Mouse (Mus musculus): ENCODE measurements at regions not wholly inside any gene's neighbourhood (a gene's known extent, or its start where the extent isn't known, plus 50 kb on each side); places are given as distances from the start of the nearest gene placed in this dataset.

DNA sequence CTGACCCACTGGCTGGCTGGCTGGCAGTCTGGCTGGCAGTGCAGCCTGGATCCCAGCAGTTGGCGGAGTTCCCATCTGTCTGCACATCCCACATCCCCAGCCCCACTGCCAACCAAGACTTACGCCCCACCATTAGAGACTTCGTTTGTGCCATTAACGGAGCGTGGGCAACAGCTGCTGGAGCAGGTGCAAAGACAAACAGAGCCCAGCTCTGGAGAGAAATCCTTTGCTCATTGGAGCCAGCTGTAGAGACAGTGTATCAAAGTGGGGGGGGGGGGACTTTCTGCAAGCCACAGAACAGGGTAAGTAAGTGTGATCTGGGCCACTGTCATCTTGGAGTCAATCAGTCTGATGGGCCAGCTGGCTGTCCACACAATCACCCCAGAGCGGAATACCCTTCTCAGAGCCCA, 52.3 kb downstream of the Rplp1 start:
- DNase-seq (ENCODE audit: low read depth) = no peak

- DNase-seq (ENCODE audit: low read depth) = peak; percentile 90
These were observed 54.2 kb downstream of the Rplp1 start for GRCm38 (mm10) chr9:61860147-61860546.

GRCm38 (mm10) chr9:61859438-61859837, 54.9 kb downstream of the Rplp1 start:
- DNase-seq (ENCODE audit: low read depth) = peak; percentile 79

GRCm38 (mm10) chr9:61857817-61858216, 56.5 kb downstream of the Rplp1 start:
- DNase-seq (ENCODE audit: low read depth) = no peak

DNA sequence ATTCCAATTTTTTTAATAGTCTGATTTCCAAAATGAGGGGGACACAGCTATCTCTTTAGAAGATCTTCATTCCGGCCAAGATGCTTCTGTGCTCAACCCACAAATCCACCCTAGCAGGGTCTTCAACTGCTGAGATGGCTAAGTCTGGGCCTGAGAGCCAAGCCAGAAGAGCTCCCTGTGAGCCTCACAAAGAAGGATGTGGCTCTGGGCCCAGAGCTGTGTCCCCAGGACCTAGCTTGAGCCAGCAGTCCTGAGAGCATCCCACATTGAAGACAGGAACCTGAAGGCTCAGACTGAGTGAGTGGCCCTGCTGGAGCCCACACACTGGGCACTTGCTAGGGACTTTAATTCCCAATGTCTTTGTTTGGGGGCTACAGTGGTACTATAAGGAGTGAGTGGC, 57.7 kb downstream of the Rplp1 start:
- no peak for DNase-seq (ENCODE audit: low read depth)

DNA sequence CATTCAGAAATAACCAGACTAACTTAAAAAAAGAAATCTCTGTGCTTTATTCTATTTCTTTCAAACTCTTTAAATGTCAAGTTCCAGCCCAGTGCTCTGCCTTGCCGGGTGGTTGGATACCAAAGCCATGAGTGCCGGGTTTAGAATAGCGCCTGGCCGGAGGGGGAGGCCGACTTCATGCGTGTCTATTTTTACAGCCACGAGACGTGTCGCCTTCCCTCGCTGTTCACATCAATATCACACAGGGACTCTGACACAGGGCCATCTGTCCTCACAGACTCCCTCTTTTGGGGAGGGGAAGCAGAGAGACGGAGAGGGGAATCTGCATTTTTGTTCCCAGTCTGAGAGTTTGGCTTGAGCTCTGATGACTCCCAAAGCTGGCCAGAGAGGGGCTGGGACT, 58.7 kb downstream of the Rplp1 start:
- no peak for DNase-seq (ENCODE audit: low read depth)

GRCm38 (mm10) chr9:61853841-61854240, 60.5 kb downstream of the Rplp1 start:
- no peak for DNase-seq (ENCODE audit: low read depth)

DNA sequence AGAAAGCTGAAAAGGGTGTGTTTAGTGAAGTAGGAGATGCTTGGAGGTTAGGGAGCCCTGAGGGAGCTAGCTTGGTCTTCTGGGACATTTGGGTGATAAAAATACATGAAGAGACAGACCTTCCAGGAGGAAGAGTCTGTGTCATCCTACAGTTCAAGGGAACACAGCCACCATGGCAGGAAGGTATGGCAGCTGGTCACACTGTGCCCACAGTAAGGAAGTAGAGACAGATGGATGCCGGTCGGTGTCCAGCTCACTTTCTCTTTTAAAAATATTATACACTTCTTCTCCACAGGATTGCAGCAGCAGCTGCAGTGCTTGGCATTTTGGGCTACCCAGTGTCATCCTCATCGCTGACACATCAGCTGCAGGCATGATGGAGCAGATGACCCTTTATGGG, 63.0 kb downstream of the Rplp1 start:
- DNase-seq (ENCODE audit: low read depth) = no peak

- no peak for DNase-seq (ENCODE audit: low read depth)
These were observed 65.9 kb downstream of the Rplp1 start for GRCm38 (mm10) chr9:61848401-61848800.

GRCm38 (mm10) chr9:61847496-61847895, 66.8 kb downstream of the Rplp1 start:
- DNase-seq (ENCODE audit: low read depth) = no peak

DNA sequence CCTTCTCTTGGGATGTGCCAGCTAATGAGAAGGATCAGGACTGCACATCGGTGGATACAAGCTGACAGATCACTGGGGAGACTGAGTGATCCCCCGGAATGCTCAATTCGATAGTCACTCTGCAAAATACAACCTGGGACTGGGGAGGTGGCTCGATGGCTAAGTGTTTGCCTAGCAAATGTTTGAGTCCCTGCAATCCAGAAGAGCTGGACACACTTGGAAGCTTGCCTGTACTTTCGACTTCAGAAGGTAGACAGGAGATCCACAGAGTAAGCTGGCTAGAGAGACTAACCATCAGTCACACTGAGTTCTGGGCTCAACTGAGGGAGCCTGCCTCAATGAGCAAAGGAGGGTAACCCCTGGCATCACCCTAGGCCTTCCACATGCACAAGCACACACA, 69.7 kb downstream of the Rplp1 start:
- DNase-seq (ENCODE audit: low read depth) = no peak

GRCm38 (mm10) chr9:61844141-61844540, 70.2 kb downstream of the Rplp1 start:
- DNase-seq (ENCODE audit: low read depth) = no peak

DNA sequence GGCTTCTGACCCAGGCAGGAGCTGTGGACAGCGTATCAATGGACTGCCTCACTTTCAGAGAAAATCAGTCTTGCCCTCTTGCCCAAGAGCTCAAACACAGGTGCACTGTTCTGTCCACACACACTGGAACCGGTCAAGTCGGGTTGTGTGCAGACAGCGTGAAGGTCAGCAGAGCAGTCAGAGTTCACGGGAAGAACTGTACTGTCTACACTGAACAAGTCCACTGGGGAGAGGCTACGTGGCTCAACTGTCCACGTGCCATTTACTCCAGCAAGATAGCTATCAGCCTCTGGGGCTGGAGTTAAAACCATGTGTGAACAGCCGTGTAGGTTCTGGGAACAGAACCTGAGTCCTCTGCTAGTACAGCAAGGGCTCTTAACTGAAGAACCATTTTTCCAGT, 70.8 kb downstream of the Rplp1 start:
- DNase-seq (ENCODE audit: low read depth) = no peak

- DNase-seq (ENCODE audit: low read depth) = no peak
These were observed 72.0 kb downstream of the Rplp1 start for GRCm38 (mm10) chr9:61842384-61842783.

DNA sequence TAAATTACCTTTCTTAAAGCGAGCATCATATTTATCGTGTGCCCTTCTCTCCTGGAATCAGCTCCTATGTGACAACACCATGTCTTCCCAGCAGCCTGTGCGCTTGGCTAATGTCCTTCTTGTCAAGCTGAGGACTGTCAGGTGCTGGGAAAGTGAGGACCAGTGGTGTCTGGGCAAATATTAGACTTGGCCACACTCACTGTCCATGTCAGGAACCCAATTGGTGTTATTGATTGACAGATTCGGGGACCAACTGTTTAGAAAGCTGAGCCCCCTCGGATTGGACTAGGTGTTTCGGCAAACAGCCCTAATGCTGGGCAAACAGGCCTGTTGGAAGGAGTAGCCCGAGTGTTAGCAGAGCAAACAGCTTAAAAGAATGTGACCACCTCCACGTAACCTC, 73.1 kb downstream of the Rplp1 start:
- DNase-seq (ENCODE audit: low read depth) = no peak

- no peak for DNase-seq (ENCODE audit: low read depth)
These were observed 74.0 kb downstream of the Rplp1 start for GRCm38 (mm10) chr9:61840353-61840752.

DNA sequence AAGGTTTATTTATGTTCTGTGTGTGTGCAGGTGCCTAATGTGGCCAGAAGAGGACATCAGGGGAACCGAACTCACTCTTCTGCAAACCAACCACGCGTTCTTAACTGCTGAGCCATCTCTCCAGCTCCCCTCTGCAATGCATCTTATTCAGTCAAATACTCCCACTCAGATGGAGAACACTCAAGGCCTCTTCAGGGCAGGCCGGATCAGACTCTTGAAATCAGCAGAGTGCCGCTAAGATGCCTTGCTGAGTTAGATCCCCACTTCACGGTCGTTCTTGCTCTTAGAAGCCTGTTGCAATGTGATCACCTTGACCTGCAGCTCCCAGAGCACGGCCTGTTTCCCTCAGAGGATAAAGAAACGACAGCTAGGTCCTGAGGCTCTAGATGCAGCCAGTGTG, 81.1 kb downstream of the Rplp1 start:
- DNase-seq (ENCODE audit: low read depth) = no peak

DNA sequence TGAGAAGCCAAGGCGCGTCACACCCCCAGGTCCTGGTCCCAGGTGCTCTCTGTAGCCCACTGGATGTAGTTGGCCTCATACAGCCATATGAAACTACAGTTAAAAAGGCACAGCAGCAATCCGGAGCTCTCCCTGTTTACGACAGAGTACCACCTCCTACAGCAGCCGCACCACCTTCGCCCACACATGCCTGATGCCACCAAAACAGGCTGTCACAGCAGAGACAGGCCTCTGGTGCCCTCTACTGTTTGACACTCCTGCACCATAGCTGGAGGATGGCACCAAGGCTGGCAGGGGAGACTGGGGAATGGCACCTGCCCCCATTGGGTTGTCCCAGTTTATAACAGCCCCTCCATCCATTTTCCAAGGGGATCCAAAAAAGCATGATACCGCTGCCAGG, 84.1 kb downstream of the Rplp1 start:
- DNase-seq (ENCODE audit: low read depth) = peak; percentile 91

- DNase-seq (ENCODE audit: low read depth) = peak; percentile 24
These were observed 84.6 kb downstream of the Rplp1 start for GRCm38 (mm10) chr9:61829736-61830135.

DNA sequence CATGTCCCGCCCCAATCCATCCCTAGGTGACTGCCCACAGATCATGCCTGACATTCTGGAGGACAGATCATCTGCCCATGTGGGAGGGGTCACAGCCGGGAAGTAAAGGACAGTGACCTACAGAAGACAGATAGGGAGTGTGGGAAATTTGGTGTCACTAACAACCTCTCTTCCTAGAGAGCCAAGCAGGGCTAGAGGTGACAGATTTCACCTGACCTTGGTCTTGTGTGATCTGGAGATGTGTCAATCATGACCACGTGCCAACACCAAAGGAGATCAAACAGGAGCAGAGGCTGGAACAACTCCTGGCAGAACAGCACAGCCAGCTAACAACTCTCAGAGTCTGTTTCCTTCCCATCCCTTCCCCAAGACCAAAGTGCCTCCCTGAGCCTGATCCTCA, 85.0 kb downstream of the Rplp1 start:
- DNase-seq (ENCODE audit: low read depth) = no peak

GRCm38 (mm10) chr9:61827721-61828120, 86.6 kb downstream of the Rplp1 start:
- DNase-seq (ENCODE audit: low read depth) = no peak

GRCm38 (mm10) chr9:61827014-61827413, 87.3 kb downstream of the Rplp1 start:
- no peak for DNase-seq (ENCODE audit: low read depth)

DNA sequence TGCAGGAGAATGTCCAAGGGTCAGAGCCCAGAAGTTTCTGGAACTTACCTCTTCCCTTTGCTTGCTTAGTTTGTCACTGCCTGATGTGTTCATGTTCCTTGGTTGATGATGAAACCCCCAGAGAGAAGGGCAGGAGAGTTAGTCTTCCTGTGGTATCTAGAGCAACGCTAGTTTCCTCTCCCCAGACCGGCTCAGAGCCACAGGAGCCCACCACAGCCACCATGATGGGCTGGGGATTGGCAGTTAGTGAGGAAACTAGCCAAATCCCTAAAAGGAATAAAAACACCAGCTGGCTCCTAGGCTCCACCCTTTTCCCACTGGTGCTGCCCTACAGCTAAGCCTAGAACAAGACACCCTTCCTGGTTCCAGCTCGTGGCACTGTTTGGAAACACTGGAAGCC, 87.9 kb downstream of the Rplp1 start:
- DNase-seq (ENCODE audit: low read depth) = no peak

GRCm38 (mm10) chr9:61825804-61826203, 88.5 kb downstream of the Rplp1 start:
- no peak for DNase-seq (ENCODE audit: low read depth)

GRCm38 (mm10) chr9:61819836-61820235, 94.5 kb downstream of the Rplp1 start:
- no peak for DNase-seq (ENCODE audit: low read depth)
